In the genomic region with DNA sequence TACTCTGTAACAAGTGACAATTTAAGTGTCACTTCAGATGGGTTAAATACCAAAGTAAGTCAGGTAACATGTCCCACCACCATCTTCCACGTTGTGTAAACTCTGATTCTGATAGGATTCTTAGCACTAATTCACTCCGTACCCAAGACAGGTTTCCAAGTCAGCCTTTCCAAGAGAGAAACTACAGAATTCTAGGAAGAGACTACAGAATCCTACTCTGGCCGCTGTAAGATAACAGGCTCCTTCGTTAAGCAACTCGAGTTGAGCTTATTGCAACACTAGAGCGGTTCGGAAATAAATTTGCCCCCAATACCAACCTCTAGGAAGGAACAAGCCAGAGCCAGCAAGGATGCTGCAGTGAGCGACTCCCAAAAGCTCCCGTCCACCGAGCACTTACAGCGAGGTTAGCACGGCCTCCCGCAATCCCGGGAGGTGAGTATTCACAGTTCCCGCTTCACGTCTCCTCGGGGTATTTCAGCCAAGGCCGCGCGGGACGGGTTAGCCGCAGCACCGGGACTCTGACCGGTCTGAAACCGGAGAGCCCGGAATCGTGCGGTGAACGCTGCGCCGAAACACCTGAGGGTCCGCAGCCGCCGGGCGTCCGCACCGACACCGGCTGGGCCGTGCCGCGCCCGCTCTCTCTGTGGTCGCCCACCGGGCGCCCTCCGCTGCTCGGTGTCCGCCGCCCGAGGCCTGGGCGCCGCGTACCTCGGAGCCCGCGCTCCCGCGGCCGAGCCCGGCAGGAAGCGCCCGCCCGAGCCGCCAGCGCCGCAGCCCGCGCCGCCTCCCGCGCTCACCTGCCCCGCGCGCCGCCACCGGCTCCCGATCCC, we compare ENCODE assay signal across 7 mouse cellular contexts. TPM values are rescaled to one million over a fixed set of nuclear protein-coding genes. Genes with fewer than 3 reads are reported as not detected.
A peak's percentile ranks its signal among the peaks of the same experiment; 100 is the strongest.
DNase-seq lines count a peak whose midpoint lies in the region; ATAC-seq lines count a peak whose summit lies in the region.

No protein-coding gene starts in this region.

- peak; percentile 81 for ATAC-seq in forebrain, embryonic 13.5 days
- ATAC-seq in liver, embryonic 16.5 days (ENCODE audit: low read depth), result peak; percentile 79
- peak; percentile 87 for ATAC-seq in neural tube, embryonic 15.5 days (ENCODE audit: low FRiP score)

- peak; percentile 17 for DNase-seq in thymus, postnatal 10 days (ENCODE audit: low spot score in 2 of 2)
- DNase-seq in thymus, postnatal 0 days (ENCODE audit: low spot score), result no peak
- peak; percentile 48 to 50 for DNase-seq in adrenal gland, postnatal 36 days
- peak; percentile 51 for DNase-seq in induced T-regulatory cell, adult 2 months (ENCODE audit: low read depth)

- H3K36me3 ChIP-seq in forebrain, embryonic 13.5 days (ENCODE audit: poor library complexity, severe bottlenecking), result no peaks in the 10 kb centered on the region
- H3K36me3 ChIP-seq in liver, embryonic 16.5 days (ENCODE audit: control insufficient read depth, insufficient read depth), result no peaks in the 10 kb centered on the region
- H3K36me3 ChIP-seq in neural tube, embryonic 15.5 days, result no peaks in the 10 kb centered on the region

- no peaks in the 10 kb centered on the region for H3K9me3 ChIP-seq in forebrain, embryonic 13.5 days (replicated peaks)
- no peaks in the 10 kb centered on the region for H3K9me3 ChIP-seq in liver, embryonic 16.5 days (replicated peaks; ENCODE audit: control insufficient read depth, low read length)
- H3K9me3 ChIP-seq in neural tube, embryonic 15.5 days (replicated peaks), result no peaks in the 10 kb centered on the region

- peak overlapping the region; percentile 62 for H3K4me2 ChIP-seq in forebrain, embryonic 13.5 days
- H3K4me2 ChIP-seq in liver, embryonic 16.5 days (ENCODE audit: low read depth, low read length), result peak overlapping the region; percentile 68
- peak overlapping the region; percentile 75 for H3K4me2 ChIP-seq in neural tube, embryonic 15.5 days

- peak overlapping the region; percentile 83 for H3K4me3 ChIP-seq in forebrain, embryonic 13.5 days
- H3K4me3 ChIP-seq in liver, embryonic 16.5 days (ENCODE audit: low read depth, low read length), result peak overlapping the region; percentile 87
- peak overlapping the region; percentile 77 for H3K4me3 ChIP-seq in neural tube, embryonic 15.5 days (replicated peaks)

- under 1% methylated on average over 59 of the region's 77 CpGs for WGBS in forebrain, embryonic 13.5 days
- under 1% methylated on average over 61 of the region's 77 CpGs for WGBS in liver, embryonic 16.5 days (ENCODE audit: insufficient replicate concordance)
- under 1% methylated on average over 31 of the region's 77 CpGs for WGBS in neural tube, embryonic 15.5 days

- H3K4me1 ChIP-seq in forebrain, embryonic 13.5 days, result peaks cover 26% of the 10 kb centered on the region
- H3K4me1 ChIP-seq in liver, embryonic 16.5 days (ENCODE audit: control insufficient read depth, low read depth, low read length), result peaks cover 34% of the 10 kb centered on the region
- H3K4me1 ChIP-seq in neural tube, embryonic 15.5 days, result peaks cover 27% of the 10 kb centered on the region

- H3K9ac ChIP-seq in forebrain, embryonic 13.5 days, result peak overlapping the region; percentile 86
- peak overlapping the region; percentile 89 for H3K9ac ChIP-seq in liver, embryonic 16.5 days (ENCODE audit: low read depth, low read length)
- H3K9ac ChIP-seq in neural tube, embryonic 15.5 days (replicated peaks), result peak overlapping the region; percentile 93

- peak overlapping the region; percentile 92 for H3K27ac ChIP-seq in forebrain, embryonic 13.5 days
- peak overlapping the region; percentile 78 for H3K27ac ChIP-seq in liver, embryonic 16.5 days (ENCODE audit: low read length)
- peak overlapping the region; percentile 96 for H3K27ac ChIP-seq in neural tube, embryonic 15.5 days (replicated peaks)

- peaks cover 7% of the 10 kb centered on the region; the same call in 1 of the 2 replicates for H3K27me3 ChIP-seq in forebrain, embryonic 13.5 days
- H3K27me3 ChIP-seq in liver, embryonic 16.5 days (ENCODE audit: control insufficient read depth, insufficient read depth, low read depth, low read length), result no peaks in the 10 kb centered on the region
- no peaks in the 10 kb centered on the region for H3K27me3 ChIP-seq in neural tube, embryonic 15.5 days (replicated peaks)

RNA-seq across cellular contexts. Expression of a gene that starts 1.0 kb away (rescaled TPM):
- polyA plus RNA-seq in thymus, postnatal 0 days (2015; fragmentation: Nextera tagmentation; extraction: Ambion mirVana), result 1.2 and 1.6 TPM in 2 replicates
- 10 to 100 TPM; 16.9 to 18.3 TPM for total RNA-seq in adrenal gland, postnatal 36 days (2021)
- polyA plus RNA-seq in forebrain, embryonic 13.5 days (2015; fragmentation: Nextera tagmentation; extraction: Ambion mirVana), result 4.1 and 4.6 TPM in 2 replicates
- polyA plus RNA-seq in liver, embryonic 16.5 days (2015; fragmentation: Nextera tagmentation; extraction: Ambion mirVana), result 1.7 and 1.8 TPM in 2 replicates
- 3.1 TPM in 2 replicates for polyA plus RNA-seq in neural tube, embryonic 15.5 days (2015; fragmentation: Nextera tagmentation; extraction: Ambion mirVana)
